In genomic region chr13:43269460-43270219, GRCm38 (mm10) we compare ENCODE assay signal across 11 mouse cellular contexts. TPM values are rescaled to one million over a fixed set of nuclear protein-coding genes. Genes with fewer than 3 reads are reported as not detected.
DNase-seq lines count a peak whose midpoint lies in the region; ATAC-seq and TF ChIP-seq lines count a peak whose summit lies in the region.
"Had no signal": no experiment of that assay in that cellular context is flagged by ENCODE, and none has a peak within 500 bp of the region (broad histone marks: within the 10 kb centered on the region; RNA-seq: fewer than 3 reads in every experiment).

No protein-coding gene starts in this region.

- no peak overlapping the region for H3K27ac ChIP-seq in lung, postnatal 0 days (ENCODE audit: low read length)
- H3K27ac ChIP-seq in forebrain, embryonic 13.5 days: peak overlapping the region; percentile 52
- no peak overlapping the region for H3K27ac ChIP-seq in midbrain, embryonic 15.5 days
- H3K27ac ChIP-seq: neural tube, embryonic 12.5 days had no signal

- H3K4me2 ChIP-seq in lung, postnatal 0 days (replicated peaks; ENCODE audit: low read depth, low read length): no peak overlapping the region
- H3K4me2 ChIP-seq in forebrain, embryonic 13.5 days: no peak overlapping the region
- H3K4me2 ChIP-seq in midbrain, embryonic 15.5 days: no peak overlapping the region
- H3K4me2 ChIP-seq: neural tube, embryonic 12.5 days had no signal

- no peaks in the 10 kb centered on the region; the same call in 1 of the 2 replicates for H3K4me1 ChIP-seq in lung, postnatal 0 days (ENCODE audit: insufficient read depth, low read depth, low read length)
- H3K4me1 ChIP-seq in forebrain, embryonic 13.5 days: peaks cover 29% of the 10 kb centered on the region
- H3K4me1 ChIP-seq in midbrain, embryonic 15.5 days: peaks cover 29% of the 10 kb centered on the region

- H3K9ac ChIP-seq in lung, postnatal 0 days (replicated peaks; ENCODE audit: low read depth): no peak overlapping the region
- no peak overlapping the region for H3K9ac ChIP-seq in forebrain, embryonic 13.5 days
- H3K9ac ChIP-seq in midbrain, embryonic 15.5 days: no peak overlapping the region
- H3K9ac ChIP-seq: neural tube, embryonic 12.5 days had no signal

- H3K4me3 ChIP-seq in lung, postnatal 0 days (ENCODE audit: low read depth, low read length): no peak overlapping the region
- no peak overlapping the region for H3K4me3 ChIP-seq in forebrain, embryonic 13.5 days
- no peak overlapping the region for H3K4me3 ChIP-seq in midbrain, embryonic 15.5 days
- H3K4me3 ChIP-seq: neural tube, embryonic 12.5 days had no signal

- no peak for ATAC-seq in CD4-positive, CD25-positive, alpha-beta regulatory T cell, adult 4 months
- peak; percentile 35; the same call in 1 of the 2 replicates for ATAC-seq in lung, postnatal 0 days
- peak; percentile 43; the same call in 1 of the 2 replicates for ATAC-seq in forebrain, embryonic 13.5 days
- 0 out of 2 replicates have a peak, but pooled peaks have one; percentile 43 for ATAC-seq in midbrain, embryonic 15.5 days (replicated peaks)

- no peaks in the 10 kb centered on the region for H3K36me3 ChIP-seq in lung, postnatal 0 days (ENCODE audit: insufficient read depth, low read length)
- H3K36me3 ChIP-seq in forebrain, embryonic 13.5 days (ENCODE audit: poor library complexity, severe bottlenecking): no peaks in the 10 kb centered on the region
- H3K36me3 ChIP-seq in midbrain, embryonic 15.5 days (replicated peaks): no peaks in the 10 kb centered on the region
- H3K36me3 ChIP-seq: neural tube, embryonic 12.5 days had no signal

- H3K27me3 ChIP-seq in lung, postnatal 0 days (replicated peaks; ENCODE audit: insufficient read depth, low read length): no peaks in the 10 kb centered on the region
- H3K27me3 ChIP-seq in forebrain, embryonic 13.5 days: peaks cover 2% of the 10 kb centered on the region; the same call in 1 of the 2 replicates
- no peaks in the 10 kb centered on the region for H3K27me3 ChIP-seq in midbrain, embryonic 15.5 days (replicated peaks)
- H3K27me3 ChIP-seq: neural tube, embryonic 12.5 days had no signal

- no peak for TF ChIP-seq CTCF in lung, postnatal 0 days (IDR thresholded peaks at IDR 0.05)

- 27% methylated on average over 4 of the region's 4 CpGs for WGBS in lung, postnatal 0 days
- WGBS in forebrain, embryonic 13.5 days: 6% methylated on average over 4 of the region's 4 CpGs
- 13% methylated on average over 4 of the region's 4 CpGs for WGBS in midbrain, embryonic 15.5 days

- DNase-seq in CD4-positive, CD25-positive, alpha-beta regulatory T cell, adult 2 months (ENCODE audit: low read depth, low spot score): peak; percentile 32
- peak; percentile 36 for DNase-seq in lung, postnatal 0 days (ENCODE audit: low spot score)
- no peak for DNase-seq in lung, postnatal 14 days
- DNase-seq in urinary bladder, postnatal 36 days (ENCODE audit: low spot score in 2 of 2): no peak
- no peak for DNase-seq in gastrocnemius, postnatal 4 days (ENCODE audit: low spot score in 2 of 2)
- DNase-seq: gastrocnemius, postnatal 36 days; kidney, postnatal 10 days had no signal

- TF ChIP-seq EP300 in lung, postnatal 0 days (IDR thresholded peaks at IDR 0.05): no peak

- H3K9me3 ChIP-seq in lung, postnatal 0 days (ENCODE audit: low read length): no peaks in the 10 kb centered on the region
- H3K9me3 ChIP-seq in forebrain, embryonic 13.5 days (replicated peaks): no peaks in the 10 kb centered on the region
- H3K9me3 ChIP-seq in midbrain, embryonic 15.5 days: no peaks in the 10 kb centered on the region
- H3K9me3 ChIP-seq: neural tube, embryonic 12.5 days had no signal

RNA-seq across cellular contexts. Expression of gene Gfod1, which starts 34.3 kb away (rescaled TPM):
- polyA plus RNA-seq in CD4-positive, CD25-positive, alpha-beta regulatory T cell, adult 4 months (2017; shearing (Covaris generic)): 1 to 10 TPM; 1.8 to 4.2 TPM
- 1.6 and 2.0 TPM in 2 replicates for polyA plus RNA-seq in lung, postnatal 0 days (2015; fragmentation: Nextera tagmentation; extraction: Ambion mirVana)
- 1.2 and 1.3 TPM in 2 replicates for polyA plus RNA-seq in forebrain, embryonic 13.5 days (2015; fragmentation: Nextera tagmentation; extraction: Ambion mirVana)
- 2.4 and 2.9 TPM in 2 replicates for polyA plus RNA-seq in midbrain, embryonic 15.5 days (2015; fragmentation: Nextera tagmentation; extraction: Ambion mirVana)
- total RNA-seq in gastrocnemius, postnatal 4 days (2021): 1 to 10 TPM; 5.2 to 6.4 TPM

Comparison
In these comparisons a context has a peak if more than half of its experiments do, and no peak if none do; other contexts are left out.
1. DNase-seq: peak in CD4-positive, CD25-positive, alpha-beta regulatory T cell, adult 2 months (single experiment) and lung, postnatal 0 days (single experiment); none in lung, postnatal 14 days (single experiment), urinary bladder, postnatal 36 days (0 of 2) and gastrocnemius, postnatal 4 days (0 of 2).